Mouse (Mus musculus) heart, embryonic 13.5 days (tissue): Measurements from ENCODE around the gene Aldh1a1. TPM values are rescaled to one million over a fixed set of nuclear protein-coding genes. Genes with fewer than 3 reads are reported as not detected.

ENCODE experiments used
- ATAC-seq: fragments of 200-750 bp; cut with Nextera tagmentation; 2 replicates; pipeline ENCODE4 v1.8.0; 2017; ENCODE audit warnings: moderate TSS enrichment; ENCODE audit not compliant: insufficient number of reproducible peaks, low FRiP score, low TSS enrichment; ENCODE audit errors: extremely low read depth
- H3K27ac ChIP-seq: fragments of 300-500 bp; sonication (generic); replicated peaks from 2 replicates; pipeline ENCODE4 v1.5.1; 2015; ENCODE audit warnings: moderate library complexity, mild to moderate bottlenecking, inconsistent platforms
- H3K27me3 ChIP-seq: fragments of 300-500 bp; sonication (generic); replicated peaks from 2 replicates; pipeline ENCODE4 v1.6.1; 2015; ENCODE audit warnings: mild to moderate bottlenecking, inconsistent platforms
- H3K36me3 ChIP-seq: fragments of 300-500 bp; sonication (generic); 2 replicates; pipeline ENCODE4 v1.6.1; 2015; ENCODE audit warnings: mild to moderate bottlenecking, inconsistent platforms
- H3K4me1 ChIP-seq: fragments of 300-500 bp; sonication (generic); 2 replicates; pipeline ENCODE4 v1.6.1; 2015; ENCODE audit warnings: inconsistent platforms
- H3K4me2 ChIP-seq: fragments of 300-500 bp; sonication (generic); 2 replicates; pipeline ENCODE4 v1.6.1; 2015; ENCODE audit warnings: inconsistent platforms, mild to moderate bottlenecking, moderate library complexity
- H3K4me3 ChIP-seq: fragments of 300-500 bp; sonication (generic); 2 replicates; pipeline ENCODE4 v1.5.1; 2015; ENCODE audit warnings: moderate library complexity, mild to moderate bottlenecking, inconsistent platforms
- H3K9ac ChIP-seq: fragments of 300-500 bp; sonication (generic); 2 replicates; pipeline ENCODE4 v1.6.1; 2015; ENCODE audit warnings: inconsistent platforms, mild to moderate bottlenecking, moderate library complexity
- H3K9me3 ChIP-seq: fragments of 300-500 bp; sonication (generic); 2 replicates; pipeline ENCODE4 v1.6.1; 2016; ENCODE audit warnings: inconsistent platforms
- WGBS: fragments of 180-500 bp; shearing (Covaris S2); methylation state at CpG from one replicate; pipeline ENCODE4 v1.1.7; 2015; ENCODE audit warnings: mixed read lengths; 5-methylcytosine and 5-hydroxymethylcytosine counted together
- polyA plus RNA-seq: library from polyadenylated mRNA; unstranded; fragments of >200 nt; fragmentation: Nextera tagmentation; extraction: Ambion mirVana; gene quantifications from 2 replicates; pipeline ENCODE4 v1.2.1, GENCODE M21; 2015

Gene Aldh1a1
- 2.1 and 2.7 TPM in 2 replicates for polyA plus RNA-seq

DNA sequence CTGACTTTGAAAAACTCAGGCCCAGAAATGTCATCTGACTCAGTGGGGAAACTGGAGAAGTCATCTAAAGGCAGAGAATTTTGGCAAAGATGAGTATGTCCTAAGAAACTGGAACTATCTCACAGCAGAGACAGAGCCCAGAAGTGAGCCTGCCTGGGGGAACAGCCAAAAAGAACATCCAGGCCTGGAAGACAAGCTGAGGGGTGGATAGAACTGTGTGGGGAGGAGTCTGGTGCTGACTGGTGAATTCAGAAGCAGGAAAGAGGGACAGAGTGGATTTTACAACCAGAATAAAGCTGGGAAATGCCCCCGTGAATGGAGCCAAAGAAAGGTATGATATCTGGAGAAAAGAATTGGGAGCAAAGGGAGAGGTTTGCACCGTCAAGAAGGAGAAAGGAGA lies at the start of gene Aldh1a1:
TSS of gene Aldh1a1 (plus strand) at position 225 of the 400 bp plus-strand sequence.
- no peaks in the 10 kb centered on the region for H3K9me3 ChIP-seq
- WGBS, result 56% methylated on average over 2 of the region's 2 CpGs
- no peak within 1 kb of the TSS for H3K9ac ChIP-seq
- no peak within 1 kb of the TSS; the same call in 1 of the 2 replicates for H3K27ac ChIP-seq
- peaks cover 9% of the 10 kb centered on the region for H3K4me1 ChIP-seq
- H3K36me3 ChIP-seq, result no peaks in the 10 kb centered on the region
- no peak within 1 kb of the TSS for H3K4me2 ChIP-seq
- H3K4me3 ChIP-seq, result no peak within 1 kb of the TSS
- no peak for ATAC-seq
- H3K27me3 ChIP-seq, result no peaks in the 10 kb centered on the region

DNA sequence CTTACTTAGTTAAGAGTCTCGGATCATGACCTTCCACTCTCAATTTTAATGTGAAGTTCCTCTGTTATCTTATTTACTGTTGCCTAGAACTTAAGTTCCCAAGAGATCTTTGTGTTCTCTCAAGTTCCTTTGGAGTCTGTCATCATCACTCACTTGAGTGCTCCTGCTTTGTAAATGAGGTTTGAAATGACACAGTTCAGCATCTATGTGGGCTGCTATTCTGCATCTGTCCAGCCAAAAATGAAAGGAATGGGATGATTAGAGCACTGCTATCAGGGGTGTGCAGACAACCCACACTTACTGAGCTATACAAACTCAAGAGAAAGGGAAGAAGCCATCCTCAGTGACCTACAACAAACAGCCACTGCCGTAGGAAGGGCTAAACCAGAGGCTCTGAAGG lies 44.7 kb upstream of the Aldh1a1 start:
- Histone ChIP-seq H3K9me3 (no peaks in the 10 kb centered on the region), H3K27me3 (no peaks in the 10 kb centered on the region), H3K4me2 (no peak overlapping the region), H3K27ac (no peak overlapping the region), H3K36me3 (no peaks in the 10 kb centered on the region), H3K4me1 (no peaks in the 10 kb centered on the region), H3K4me3 (no peak overlapping the region), H3K9ac (no peak overlapping the region)
- no peak for ATAC-seq
- WGBS, result 36% methylated on average over 2 of the region's 2 CpGs

DNA sequence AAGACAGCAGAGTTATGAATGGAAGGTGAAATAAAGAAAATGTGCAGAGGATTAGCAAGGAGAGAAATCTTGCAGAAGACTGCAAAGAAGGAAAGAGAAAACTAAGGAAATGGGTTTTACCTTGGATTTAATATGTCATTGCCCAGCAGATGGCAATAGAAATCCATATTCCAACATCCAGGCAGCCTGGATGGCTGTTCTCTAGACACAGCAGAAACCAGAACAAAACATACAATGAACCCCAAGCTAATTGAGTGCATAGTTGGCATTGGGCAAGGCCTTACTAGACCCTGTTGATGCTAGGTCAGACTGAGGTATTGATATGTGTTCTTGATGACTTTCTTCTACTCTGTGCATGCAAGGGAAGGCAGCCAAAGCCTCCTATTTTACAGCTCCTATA lies 43.0 kb upstream of the Aldh1a1 start:
- H3K4me2 ChIP-seq, result no peak overlapping the region
- no peaks in the 10 kb centered on the region for H3K27me3 ChIP-seq
- ATAC-seq, result no peak
- H3K9ac ChIP-seq, result no peak overlapping the region
- no peaks in the 10 kb centered on the region for H3K9me3 ChIP-seq
- H3K36me3 ChIP-seq, result no peaks in the 10 kb centered on the region
- H3K4me3 ChIP-seq, result no peak overlapping the region
- H3K27ac ChIP-seq, result no peak overlapping the region
- H3K4me1 ChIP-seq, result no peaks in the 10 kb centered on the region

DNA sequence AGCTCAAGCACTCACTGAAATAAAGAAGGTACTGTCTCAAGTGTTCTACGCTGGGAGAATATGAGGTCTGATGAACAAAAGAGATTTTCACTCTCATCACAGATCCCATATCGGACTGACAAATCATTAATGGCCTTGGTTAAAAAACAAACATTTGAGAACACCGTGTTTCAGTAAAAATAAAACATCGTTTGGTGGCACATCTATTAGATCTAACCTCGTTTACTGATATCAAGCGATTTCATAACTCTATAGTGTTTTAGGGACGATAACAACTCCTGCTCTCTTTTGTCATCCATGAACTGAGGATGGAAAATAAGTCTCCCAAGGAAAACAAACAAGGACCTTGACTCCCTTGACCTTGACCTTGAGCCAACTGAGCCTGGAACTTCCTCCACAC lies 41.5 kb upstream of the Aldh1a1 start:
- no peak overlapping the region for H3K4me2 ChIP-seq
- 76% methylated on average over 7 of the region's 7 CpGs for WGBS

DNA sequence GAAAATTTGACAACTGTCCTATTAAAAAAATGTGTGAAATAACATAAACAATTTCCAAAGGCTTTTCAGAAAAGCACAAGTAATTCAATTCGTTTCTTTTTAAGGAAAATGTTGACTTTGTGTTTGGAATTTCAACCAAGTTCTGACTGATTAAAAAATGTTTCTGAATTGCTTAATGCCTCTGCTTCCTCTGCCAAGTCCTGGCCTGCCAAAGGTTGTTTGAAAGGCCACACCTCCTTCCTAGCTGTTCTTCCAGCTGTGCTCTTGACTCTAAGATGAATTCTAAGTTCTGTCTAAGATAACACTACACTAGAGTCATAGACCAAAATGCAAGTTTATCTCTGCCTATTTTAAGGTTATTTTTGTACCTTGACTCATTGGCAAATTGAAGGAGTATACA lies 8.0 kb upstream of the Aldh1a1 start:
- ATAC-seq, result no peak
- H3K27me3 ChIP-seq, result no peaks in the 10 kb centered on the region
- 50% methylated on average over 1 of the region's 1 CpGs for WGBS

More for the DNA sequence above, 41.5 kb upstream of the Aldh1a1 start:
- no peak overlapping the region for H3K4me3 ChIP-seq
- no peak overlapping the region for H3K9ac ChIP-seq
- no peaks in the 10 kb centered on the region for H3K36me3 ChIP-seq
- no peaks in the 10 kb centered on the region for H3K4me1 ChIP-seq
- ATAC-seq, result no peak
- H3K9me3 ChIP-seq, result no peaks in the 10 kb centered on the region
- no peaks in the 10 kb centered on the region for H3K27me3 ChIP-seq
- H3K27ac ChIP-seq, result no peak overlapping the region

DNA sequence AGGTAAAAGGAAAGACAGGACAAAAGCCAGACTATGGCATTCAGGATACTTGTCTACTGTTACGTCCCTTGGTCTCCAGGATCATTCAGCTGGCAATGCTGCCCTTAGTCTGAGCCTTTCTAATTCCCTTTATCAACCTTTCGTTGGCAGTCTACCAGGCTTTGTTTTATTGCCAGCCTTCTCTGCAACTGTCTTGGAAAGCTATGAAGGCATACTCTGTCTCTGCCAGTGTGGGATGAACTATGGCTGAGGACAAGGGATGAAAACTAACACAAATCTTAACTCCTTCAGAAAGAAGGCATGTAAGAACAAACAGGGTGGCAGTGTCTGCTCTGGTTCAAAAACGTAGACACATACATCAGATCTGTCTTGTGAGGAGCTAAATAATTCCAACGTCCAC lies 565 bp upstream of the Aldh1a1 start:
- Histone ChIP-seq H3K27ac (no peak overlapping the region; the same call in 1 of the 2 replicates), H3K27me3 (no peaks in the 10 kb centered on the region), H3K4me2 (no peak overlapping the region), H3K9me3 (no peaks in the 10 kb centered on the region), H3K36me3 (no peaks in the 10 kb centered on the region), H3K4me1 (peaks cover 9% of the 10 kb centered on the region), H3K4me3 (no peak overlapping the region), H3K9ac (no peak overlapping the region)
- no peak for ATAC-seq
- WGBS, result 58% methylated on average over 4 of the region's 4 CpGs

More for the DNA sequence above, 8.0 kb upstream of the Aldh1a1 start:
- 0 out of 2 replicates have a peak, but pooled peaks cover 5% of the 10 kb centered on the region for H3K4me1 ChIP-seq
- H3K4me2 ChIP-seq, result no peak overlapping the region
- no peak overlapping the region for H3K9ac ChIP-seq
- H3K27ac ChIP-seq, result no peak overlapping the region
- H3K9me3 ChIP-seq, result no peaks in the 10 kb centered on the region; the same call in 1 of the 2 replicates
- H3K4me3 ChIP-seq, result no peak overlapping the region
- H3K36me3 ChIP-seq, result no peaks in the 10 kb centered on the region

DNA sequence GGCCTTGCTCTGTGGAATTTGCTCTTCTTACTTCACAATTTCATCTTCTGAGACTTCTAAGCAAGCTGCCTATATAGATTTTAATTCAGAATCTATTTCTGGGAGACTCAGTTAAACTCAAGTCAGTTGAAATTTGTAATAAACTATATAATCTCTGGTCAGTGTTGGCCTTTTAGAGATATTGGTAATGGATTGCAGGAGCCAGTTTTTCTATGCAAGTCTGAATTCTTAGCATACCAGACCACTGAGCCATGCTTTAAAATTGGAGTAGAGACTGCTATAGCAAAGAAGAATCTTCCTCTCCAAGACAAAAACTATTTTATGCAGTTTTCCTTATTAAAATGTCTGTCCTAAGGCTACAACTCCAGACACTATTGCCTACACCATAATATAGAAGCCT lies 4.0 kb downstream of the Aldh1a1 start:
- Histone ChIP-seq H3K27ac (no peak overlapping the region), H3K4me2 (no peak overlapping the region), H3K9ac (no peak overlapping the region), H3K27me3 (no peaks in the 10 kb centered on the region), H3K4me3 (no peak overlapping the region), H3K4me1 (peaks cover 9% of the 10 kb centered on the region), H3K36me3 (no peaks in the 10 kb centered on the region), H3K9me3 (no peaks in the 10 kb centered on the region)
- no peak for ATAC-seq

DNA sequence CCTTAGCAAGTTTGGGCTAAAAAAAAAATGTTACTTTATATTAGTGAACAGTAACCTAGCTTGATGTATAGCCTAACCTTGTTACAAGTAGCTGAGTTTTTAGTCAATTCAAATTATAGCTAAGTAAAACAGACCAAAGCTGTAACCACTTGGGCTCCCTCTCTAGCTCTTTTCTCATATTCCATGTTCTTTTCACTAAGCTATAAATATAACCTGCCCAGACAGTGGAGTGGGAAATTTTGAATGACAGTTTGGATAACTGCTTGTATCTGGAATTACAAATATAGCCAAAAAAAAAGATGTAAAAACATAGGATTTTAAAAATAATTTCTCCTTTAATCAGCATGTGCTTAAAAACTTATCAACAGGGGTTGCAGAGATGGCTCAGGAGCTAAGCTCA lies 12.8 kb downstream of the Aldh1a1 start:
- no peaks in the 10 kb centered on the region; the same call in 1 of the 2 replicates for H3K4me1 ChIP-seq
- no peak overlapping the region for H3K4me2 ChIP-seq
- no peaks in the 10 kb centered on the region for H3K36me3 ChIP-seq
- ATAC-seq, result no peak
- no peak overlapping the region for H3K9ac ChIP-seq
- no peak overlapping the region for H3K4me3 ChIP-seq
- H3K9me3 ChIP-seq, result no peaks in the 10 kb centered on the region
- no peaks in the 10 kb centered on the region for H3K27me3 ChIP-seq
- H3K27ac ChIP-seq, result no peak overlapping the region

DNA sequence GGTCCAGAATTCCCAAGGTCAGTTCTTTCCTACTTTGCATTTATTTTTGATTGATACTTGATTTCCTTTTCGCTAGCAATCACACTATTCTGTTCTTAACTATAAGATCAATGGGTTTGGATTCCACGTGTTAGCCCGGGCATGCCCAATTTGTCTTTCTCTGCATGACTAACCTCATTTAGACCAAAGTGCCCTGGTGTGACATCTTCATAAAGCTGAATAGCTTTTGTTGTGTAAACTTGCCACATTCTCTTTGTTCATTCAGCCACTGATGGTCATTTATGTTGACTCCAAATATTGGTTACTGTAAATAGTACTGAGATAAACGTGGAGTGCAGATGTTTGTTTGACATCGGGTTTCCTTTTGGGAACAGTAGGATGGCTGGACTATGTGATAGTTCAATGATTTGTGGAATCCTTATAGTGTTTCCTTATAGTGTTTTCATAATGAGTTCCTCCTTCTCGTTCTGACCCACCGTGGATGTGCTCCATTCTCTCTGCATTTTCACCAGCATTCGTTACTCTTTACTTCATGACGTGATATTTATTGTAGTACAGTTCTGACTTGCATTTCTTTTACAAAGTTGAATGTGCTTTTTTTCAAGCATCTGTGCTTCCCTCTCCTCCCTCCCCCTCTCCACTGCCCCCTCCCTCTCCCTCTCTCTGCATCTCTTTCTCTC lies 14.6 kb downstream of the Aldh1a1 start:
- H3K27me3 ChIP-seq, result no peaks in the 10 kb centered on the region
- H3K27ac ChIP-seq, result no peak overlapping the region
- H3K4me1 ChIP-seq, result no peaks in the 10 kb centered on the region; the same call in 1 of the 2 replicates
- ATAC-seq, result no peak
- no peaks in the 10 kb centered on the region for H3K9me3 ChIP-seq
- H3K9ac ChIP-seq, result no peak overlapping the region
- no peaks in the 10 kb centered on the region for H3K36me3 ChIP-seq
- no peak overlapping the region for H3K4me3 ChIP-seq
- WGBS, result 72% methylated on average over 9 of the region's 9 CpGs
- H3K4me2 ChIP-seq, result no peak overlapping the region

DNA sequence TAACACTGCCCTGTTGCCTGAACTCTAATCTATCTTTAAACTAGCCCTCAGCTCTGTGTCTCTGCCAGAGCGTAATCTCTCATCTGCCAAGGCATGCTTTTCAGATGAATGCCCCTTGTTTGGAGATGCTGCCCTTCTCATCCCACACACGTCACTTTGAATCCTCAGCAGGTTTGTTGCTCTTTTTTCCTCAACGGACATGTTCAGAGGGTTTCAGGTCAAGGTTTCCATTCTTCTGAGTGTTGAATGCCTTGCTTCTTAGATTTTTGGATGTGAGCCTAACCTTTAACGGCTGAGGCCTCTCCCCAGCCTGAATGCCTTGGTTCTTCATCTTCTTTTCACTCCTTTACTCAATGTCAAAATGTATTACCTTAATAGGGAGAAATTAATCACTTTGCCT lies 16.1 kb downstream of the Aldh1a1 start:
- H3K4me3 ChIP-seq, result no peak overlapping the region
- no peak overlapping the region for H3K4me2 ChIP-seq
- H3K27me3 ChIP-seq, result no peaks in the 10 kb centered on the region
- 39% methylated on average over 4 of the region's 4 CpGs for WGBS
- H3K9me3 ChIP-seq, result no peaks in the 10 kb centered on the region
- ATAC-seq, result no peak
- no peaks in the 10 kb centered on the region for H3K36me3 ChIP-seq
- no peak overlapping the region for H3K9ac ChIP-seq
- no peaks in the 10 kb centered on the region; the same call in 1 of the 2 replicates for H3K4me1 ChIP-seq
- H3K27ac ChIP-seq, result no peak overlapping the region

DNA sequence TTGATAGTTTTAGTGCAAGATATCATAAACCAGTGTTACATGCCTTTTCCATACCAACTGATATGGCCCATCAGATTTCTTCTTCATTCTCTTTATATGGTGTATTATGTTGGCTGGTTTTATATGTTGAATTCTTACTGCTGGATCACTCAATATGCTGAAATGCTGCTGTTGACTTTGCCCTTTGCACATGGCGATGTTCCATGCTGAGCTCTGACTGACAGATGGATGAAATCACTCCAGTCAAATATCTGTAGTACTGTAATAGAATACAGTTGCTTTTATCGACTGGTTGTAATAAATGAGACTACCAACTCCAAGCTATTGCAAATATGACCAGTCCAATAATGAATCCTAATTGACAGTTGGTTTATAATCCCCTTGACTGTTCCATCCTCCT lies 19.5 kb downstream of the Aldh1a1 start:
- H3K4me1 ChIP-seq, result no peaks in the 10 kb centered on the region; the same call in 1 of the 2 replicates
- ATAC-seq, result no peak
- no peaks in the 10 kb centered on the region for H3K27me3 ChIP-seq
- H3K27ac ChIP-seq, result no peak overlapping the region
- no peak overlapping the region for H3K4me2 ChIP-seq
- 67% methylated on average over 2 of the region's 2 CpGs for WGBS
- no peaks in the 10 kb centered on the region for H3K36me3 ChIP-seq
- no peak overlapping the region for H3K9ac ChIP-seq
- no peak overlapping the region for H3K4me3 ChIP-seq
- H3K9me3 ChIP-seq, result no peaks in the 10 kb centered on the region

DNA sequence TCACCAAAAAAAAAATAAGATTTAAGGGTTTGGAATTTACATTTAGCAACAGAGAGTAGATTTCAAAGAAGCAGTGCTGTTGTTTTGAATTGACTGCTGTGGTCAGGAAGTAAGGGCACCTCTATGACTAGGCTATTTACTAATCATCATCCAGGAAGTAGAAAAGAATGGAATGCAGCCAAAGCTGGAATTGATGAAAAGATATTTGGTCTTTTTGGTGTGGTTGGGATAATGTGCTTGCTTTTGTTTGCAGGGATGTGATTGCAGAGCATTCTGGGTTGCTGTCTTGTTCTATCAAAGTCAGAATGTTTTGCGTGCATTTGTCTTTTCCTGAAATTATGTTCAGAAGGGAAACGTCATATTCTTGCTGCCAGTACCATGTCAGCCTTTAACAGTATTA lies 20.7 kb downstream of the Aldh1a1 start:
- 68% methylated on average over 2 of the region's 2 CpGs for WGBS
- Histone ChIP-seq H3K27me3 (no peaks in the 10 kb centered on the region), H3K27ac (no peak overlapping the region), H3K4me2 (no peak overlapping the region), H3K4me1 (no peaks in the 10 kb centered on the region; the same call in 1 of the 2 replicates), H3K9me3 (no peaks in the 10 kb centered on the region), H3K36me3 (no peaks in the 10 kb centered on the region), H3K4me3 (no peak overlapping the region), H3K9ac (no peak overlapping the region)
- ATAC-seq, result no peak
